Mouse (Mus musculus): ENCODE measurements around the gene Nfatc4. TPM values are rescaled to one million over a fixed set of nuclear protein-coding genes. Genes with fewer than 3 reads are reported as not detected.

Gene Nfatc4
- polyA plus RNA-seq, 1 experiment, result 2.7 TPM

- Histone ChIP-seq H3K36me3 (ENCODE audit: control insufficient read depth, insufficient read depth, low read length) (no peaks in the 10 kb centered on the region), H3K27ac (ENCODE audit: control insufficient read depth, insufficient read depth, low read length) (no peak overlapping the region), H3K27me3 (ENCODE audit: control insufficient read depth, insufficient read depth, low read length) (no peaks in the 10 kb centered on the region), H3K4me1 (replicated peaks; ENCODE audit: control insufficient read depth, insufficient read depth, low read length) (peaks cover under 1% of the 10 kb centered on the region; the same call in 1 of the 2 replicates), H3K4me3 (ENCODE audit: control insufficient read depth, insufficient read depth, low read length) (no peak overlapping the region)
- WGBS, result 94% methylated on average over 14 of the region's 14 CpGs
- no peak for DNase-seq
- TF ChIP-seq POLR2A (IDR thresholded peaks at IDR 0.05; ENCODE audit: control insufficient read depth, extremely low read depth, insufficient read depth, low read length, poor library complexity) (no peak), CTCF (IDR thresholded peaks at IDR 0.05; ENCODE audit: borderline replicate concordance, control insufficient read depth, extremely low read depth, insufficient read depth, low read length, poor library complexity) (no peak)
Measured at GRCm38 (mm10) chr14:55868230-55869026, 45.5 kb downstream of the Nfatc4 start.

GRCm38 (mm10) chr14:55869538-55869937 lies 46.6 kb downstream of the Nfatc4 start:
- peaks cover 7% of the 10 kb centered on the region for H3K4me1 ChIP-seq (replicated peaks; ENCODE audit: control insufficient read depth, insufficient read depth, low read length)
- TF ChIP-seq CTCF (IDR thresholded peaks at IDR 0.05; ENCODE audit: borderline replicate concordance, control insufficient read depth, extremely low read depth, insufficient read depth, low read length, poor library complexity), result no peak
- TF ChIP-seq POLR2A (IDR thresholded peaks at IDR 0.05; ENCODE audit: control insufficient read depth, extremely low read depth, insufficient read depth, low read length, poor library complexity), result no peak
- H3K27me3 ChIP-seq (ENCODE audit: control insufficient read depth, insufficient read depth, low read length), result no peaks in the 10 kb centered on the region
- no peak for DNase-seq
- WGBS, result 95% methylated on average over 6 of the region's 6 CpGs
- no peaks in the 10 kb centered on the region for H3K36me3 ChIP-seq (ENCODE audit: control insufficient read depth, insufficient read depth, low read length)
- H3K4me3 ChIP-seq (ENCODE audit: control insufficient read depth, insufficient read depth, low read length), result no peak overlapping the region
- H3K27ac ChIP-seq (ENCODE audit: control insufficient read depth, insufficient read depth, low read length), result no peak overlapping the region

- DNase-seq, result no peak
- Histone ChIP-seq H3K4me3 (ENCODE audit: control insufficient read depth, insufficient read depth, low read length) (no peak overlapping the region), H3K36me3 (ENCODE audit: control insufficient read depth, insufficient read depth, low read length) (no peaks in the 10 kb centered on the region), H3K27me3 (ENCODE audit: control insufficient read depth, insufficient read depth, low read length) (no peaks in the 10 kb centered on the region), H3K27ac (ENCODE audit: control insufficient read depth, insufficient read depth, low read length) (no peak overlapping the region), H3K4me1 (replicated peaks; ENCODE audit: control insufficient read depth, insufficient read depth, low read length) (peaks cover 7% of the 10 kb centered on the region)
- no peak for TF ChIP-seq CTCF (IDR thresholded peaks at IDR 0.05; ENCODE audit: borderline replicate concordance, control insufficient read depth, extremely low read depth, insufficient read depth, low read length, poor library complexity)
- no peak for TF ChIP-seq POLR2A (IDR thresholded peaks at IDR 0.05; ENCODE audit: control insufficient read depth, extremely low read depth, insufficient read depth, low read length, poor library complexity)
- 93% methylated on average over 12 of the region's 12 CpGs for WGBS
Measured at GRCm38 (mm10) chr14:55872039-55872438, 49.1 kb downstream of the Nfatc4 start.

- 97% methylated on average over 17 of the region's 17 CpGs for WGBS
- no peak for TF ChIP-seq POLR2A (IDR thresholded peaks at IDR 0.05; ENCODE audit: control insufficient read depth, extremely low read depth, insufficient read depth, low read length, poor library complexity)
- TF ChIP-seq CTCF (IDR thresholded peaks at IDR 0.05; ENCODE audit: borderline replicate concordance, control insufficient read depth, extremely low read depth, insufficient read depth, low read length, poor library complexity), result no peak
- H3K4me3 ChIP-seq (ENCODE audit: control insufficient read depth, insufficient read depth, low read length), result no peak overlapping the region
- H3K4me1 ChIP-seq (replicated peaks; ENCODE audit: control insufficient read depth, insufficient read depth, low read length), result peaks cover 7% of the 10 kb centered on the region
- no peaks in the 10 kb centered on the region; the same call in 1 of the 2 replicates for H3K27me3 ChIP-seq (ENCODE audit: control insufficient read depth, insufficient read depth, low read length)
- H3K27ac ChIP-seq (ENCODE audit: control insufficient read depth, insufficient read depth, low read length), result no peak overlapping the region
- no peak for DNase-seq
- H3K36me3 ChIP-seq (ENCODE audit: control insufficient read depth, insufficient read depth, low read length), result no peaks in the 10 kb centered on the region
Measured at GRCm38 (mm10) chr14:55872551-55872950, 49.6 kb downstream of the Nfatc4 start.

GRCm38 (mm10) chr14:55873242-55873713 lies 50.3 kb downstream of the Nfatc4 start:
- H3K4me1 ChIP-seq (replicated peaks; ENCODE audit: control insufficient read depth, insufficient read depth, low read length), result peaks cover 7% of the 10 kb centered on the region
- no peak overlapping the region for H3K4me3 ChIP-seq (ENCODE audit: control insufficient read depth, insufficient read depth, low read length)
- H3K36me3 ChIP-seq (ENCODE audit: control insufficient read depth, insufficient read depth, low read length), result no peaks in the 10 kb centered on the region
- H3K27me3 ChIP-seq (ENCODE audit: control insufficient read depth, insufficient read depth, low read length), result peaks cover 2% of the 10 kb centered on the region; the same call in 1 of the 2 replicates
- no peak overlapping the region for H3K27ac ChIP-seq (ENCODE audit: control insufficient read depth, insufficient read depth, low read length)
- no peak for DNase-seq
- 92% methylated on average over 8 of the region's 8 CpGs for WGBS
- TF ChIP-seq CTCF (IDR thresholded peaks at IDR 0.05; ENCODE audit: borderline replicate concordance, control insufficient read depth, extremely low read depth, insufficient read depth, low read length, poor library complexity) (no peak), POLR2A (IDR thresholded peaks at IDR 0.05; ENCODE audit: control insufficient read depth, extremely low read depth, insufficient read depth, low read length, poor library complexity) (no peak)

GRCm38 (mm10) chr14:55873714-55874683 lies 51.1 kb downstream of the Nfatc4 start:
- Histone ChIP-seq H3K4me1 (replicated peaks; ENCODE audit: control insufficient read depth, insufficient read depth, low read length) (peaks cover 7% of the 10 kb centered on the region), H3K4me3 (ENCODE audit: control insufficient read depth, insufficient read depth, low read length) (peak overlapping the region; percentile 18), H3K36me3 (ENCODE audit: control insufficient read depth, insufficient read depth, low read length) (no peaks in the 10 kb centered on the region), H3K27me3 (ENCODE audit: control insufficient read depth, insufficient read depth, low read length) (peaks cover 2% of the 10 kb centered on the region; the same call in 1 of the 2 replicates), H3K27ac (ENCODE audit: control insufficient read depth, insufficient read depth, low read length) (no peak overlapping the region)
- 16% methylated on average over 30 of the region's 30 CpGs for WGBS
- DNase-seq, result peak; percentile 77
- peak; percentile 88 for TF ChIP-seq CTCF (IDR thresholded peaks at IDR 0.05; ENCODE audit: borderline replicate concordance, control insufficient read depth, extremely low read depth, insufficient read depth, low read length, poor library complexity)
- no peak for TF ChIP-seq POLR2A (IDR thresholded peaks at IDR 0.05; ENCODE audit: control insufficient read depth, extremely low read depth, insufficient read depth, low read length, poor library complexity)

Data from thymus, adult 2 months (tissue).